Mouse (Mus musculus) layer of hippocampus, adult 2 months (tissue): ENCODE results near the gene Olfr1138. TPM values are rescaled to one million over a fixed set of nuclear protein-coding genes. Genes with fewer than 3 reads are reported as not detected.
A peak's percentile ranks its signal among the peaks of the same experiment; 100 is the strongest.

Experiments
- DNase-seq, 2 experiments: peaks; one replicate each; pipeline ENCODE4 v3.0.0; 2022; ENCODE audit warnings: low spot score in 2 of 2
- H3K27ac ChIP-seq: fragments of 200-600 bp; 2 replicates; pipeline ENCODE4 v1.8.1; 2022
- H3K4me3 ChIP-seq: fragments of 200-600 bp; 2 replicates; pipeline ENCODE4 v1.8.1; 2022; ENCODE audit warnings: mild to moderate bottlenecking
- CTCF ChIP-seq: fragments of 200-600 bp; conservative IDR thresholded peaks from 2 replicates; pipeline ENCODE4 v1.8.1; 2022; ENCODE audit warnings: antibody characterized with exemption, mild to moderate bottlenecking, moderate library complexity
- long read RNA-seq, 2 experiments: library from polyadenylated mRNA; stranded (forward); transcript quantifications; one replicate each; pipeline ENCODE4 v2.0.0; 2021; ENCODE audit warnings: borderline mapping rate in 2 of 2
- total RNA-seq, 2 experiments: library from RNA; stranded (reverse); gene quantifications; 2 replicates each; pipeline ENCODE4 v1.2.3; 2021

Gene Olfr1138
- not detected for total RNA-seq
- long read RNA-seq, experiment 1 = 0 reads
- long read RNA-seq, experiment 2 = 0 reads

DNA sequence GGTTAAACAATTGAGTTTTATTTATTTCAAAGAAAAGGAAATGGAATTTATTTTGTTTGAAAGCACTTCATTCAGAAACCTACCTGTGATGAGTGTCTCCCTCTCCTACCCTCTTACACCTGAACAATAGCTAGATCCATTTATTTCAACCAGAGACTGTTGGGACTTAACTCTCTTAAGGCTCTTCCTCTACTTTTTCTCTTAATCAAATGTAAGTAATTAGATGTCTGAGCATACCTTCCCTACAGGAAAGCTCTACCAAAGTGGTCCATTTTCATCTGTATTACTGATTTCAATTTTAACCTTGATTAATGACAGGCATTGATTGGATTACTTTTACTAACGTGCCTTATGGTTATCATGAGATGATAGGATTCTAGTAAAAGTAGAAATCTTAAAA, at the start of gene Olfr1138:
TSS of gene Olfr1138 (minus strand) at position 101 of the 400 bp plus-strand sequence.
- TF ChIP-seq CTCF = no peak
- Histone ChIP-seq H3K4me3 (no peak within 1 kb of the TSS), H3K27ac (no peak within 1 kb of the TSS)
- no peak for DNase-seq

DNA sequence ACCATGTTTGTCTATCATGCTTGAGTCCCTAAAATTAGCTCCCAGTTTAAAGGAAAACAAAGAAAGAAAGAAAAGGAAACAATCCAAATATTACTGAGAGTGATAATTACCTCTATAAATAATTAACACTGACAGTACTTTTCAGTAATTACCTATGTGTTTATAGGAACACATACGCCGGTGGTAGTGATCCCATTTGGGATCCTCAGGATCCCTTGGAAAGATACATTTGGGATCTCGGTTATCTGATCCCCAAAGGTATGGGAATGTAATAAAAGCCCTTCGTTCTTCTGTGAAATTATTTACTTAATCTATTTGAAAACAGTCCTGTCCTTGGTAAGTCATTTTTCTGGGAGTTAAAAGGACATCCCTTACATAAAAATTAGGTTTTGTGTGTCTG, 39.4 kb upstream of the Olfr1138 start, which contains the start of gene Olfr152:
TSS of gene Olfr152 (plus strand) at position 301 of the 400 bp plus-strand sequence.
- DNase-seq = no peak
- no peak within 1 kb of the TSS for H3K4me3 ChIP-seq
- no peak for TF ChIP-seq CTCF
- no peak within 1 kb of the TSS for H3K27ac ChIP-seq

DNA sequence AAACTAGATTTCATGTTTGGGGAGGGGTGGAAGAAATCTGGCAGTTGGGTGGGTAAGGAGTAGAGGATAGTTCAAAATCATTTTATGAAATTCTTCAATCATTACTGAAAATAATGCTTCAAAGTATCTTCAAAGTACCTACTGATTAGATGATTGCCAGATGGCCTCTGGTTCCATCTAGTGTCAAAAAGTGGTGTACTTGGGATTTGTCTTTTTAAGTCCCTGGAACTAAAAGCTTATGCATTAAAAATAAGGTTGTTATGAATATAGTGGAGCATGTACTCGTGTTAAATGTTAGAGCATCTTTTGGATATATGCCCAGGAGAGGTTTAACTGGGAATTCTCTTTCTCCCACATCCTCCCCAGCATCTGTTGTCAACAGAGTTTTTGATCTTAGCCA, 36.4 kb upstream of the Olfr1138 start:
- peak; percentile 69 for TF ChIP-seq CTCF
- DNase-seq = no peak
- Histone ChIP-seq H3K27ac (no peak overlapping the region), H3K4me3 (no peak overlapping the region)

DNA sequence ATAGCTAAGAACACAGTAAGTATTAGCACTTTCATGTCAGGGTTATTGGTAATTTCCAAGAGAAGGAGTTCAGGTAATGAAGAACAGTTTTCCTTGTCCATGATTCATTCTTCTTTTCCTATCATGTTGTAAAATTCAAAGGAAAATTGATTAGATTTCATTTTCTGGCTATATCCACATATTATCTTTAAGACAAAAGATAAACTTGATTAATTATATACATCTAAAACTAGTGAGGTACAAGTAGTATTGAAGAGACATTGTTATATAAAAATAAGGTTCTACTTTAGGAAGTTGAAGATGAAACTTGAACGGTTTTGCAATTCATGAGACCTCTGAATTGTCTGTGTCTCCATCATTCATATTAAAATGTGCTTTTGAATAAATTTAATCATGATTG, 14.1 kb upstream of the Olfr1138 start, which contains the start of gene Olfr1141:
TSS of gene Olfr1141 (minus strand) at position 101 of the 400 bp plus-strand sequence.
- TF ChIP-seq CTCF = no peak

DNA sequence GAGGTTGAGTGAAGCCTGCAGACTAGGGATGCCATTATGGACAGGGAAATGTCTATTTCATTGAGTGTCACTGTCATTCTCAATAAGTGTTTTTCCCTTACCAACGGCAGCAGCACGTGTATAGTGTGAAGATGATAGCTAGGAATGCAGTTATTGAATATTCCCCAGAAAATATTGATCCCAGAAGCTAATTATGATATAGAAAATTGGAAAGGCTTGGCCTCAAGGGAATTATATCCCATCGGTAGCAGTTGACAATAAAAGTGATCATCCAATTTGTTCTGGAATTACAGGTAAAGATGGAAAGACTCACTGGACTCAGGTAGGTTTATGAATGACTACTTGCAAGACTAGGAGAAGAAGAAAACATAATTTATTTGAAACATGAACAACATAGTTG, 3.7 kb upstream of the Olfr1138 start, which contains the start of gene Olfr1140:
TSS of gene Olfr1140 (plus strand) at position 301 of the 400 bp plus-strand sequence.
- Histone ChIP-seq H3K27ac (no peak within 1 kb of the TSS), H3K4me3 (no peak within 1 kb of the TSS)
- DNase-seq = no peak
- TF ChIP-seq CTCF = no peak

More for the DNA sequence above, 14.1 kb upstream of the Olfr1138 start, which contains the start of gene Olfr1141:
- Histone ChIP-seq H3K4me3 (no peak within 1 kb of the TSS), H3K27ac (no peak within 1 kb of the TSS)
- no peak for DNase-seq

DNA sequence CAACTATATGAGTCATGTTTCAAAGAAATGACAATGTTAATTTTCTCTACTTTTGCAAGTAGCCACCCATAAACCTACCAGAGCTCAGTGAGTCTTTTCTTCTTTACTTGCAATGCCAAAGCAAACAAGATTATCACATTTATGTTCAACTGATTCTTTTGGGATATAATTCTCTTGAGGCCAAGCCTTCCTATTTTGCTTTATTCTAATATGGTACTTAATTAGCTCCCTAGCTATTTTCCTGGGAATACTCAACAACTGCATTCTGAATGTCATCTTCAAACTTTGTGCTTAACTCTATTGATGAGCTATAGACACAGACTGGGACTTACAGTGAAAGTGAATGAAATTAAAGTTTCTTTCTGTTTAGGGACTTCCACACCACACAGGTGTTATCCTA, 26.7 kb downstream of the Olfr1138 start, which contains the start of gene Olfr1137:
TSS of gene Olfr1137 (minus strand) at position 101 of the 400 bp plus-strand sequence.
- TF ChIP-seq CTCF = no peak
- H3K27ac ChIP-seq = no peak within 1 kb of the TSS
- no peak for DNase-seq
- H3K4me3 ChIP-seq = no peak within 1 kb of the TSS

DNA sequence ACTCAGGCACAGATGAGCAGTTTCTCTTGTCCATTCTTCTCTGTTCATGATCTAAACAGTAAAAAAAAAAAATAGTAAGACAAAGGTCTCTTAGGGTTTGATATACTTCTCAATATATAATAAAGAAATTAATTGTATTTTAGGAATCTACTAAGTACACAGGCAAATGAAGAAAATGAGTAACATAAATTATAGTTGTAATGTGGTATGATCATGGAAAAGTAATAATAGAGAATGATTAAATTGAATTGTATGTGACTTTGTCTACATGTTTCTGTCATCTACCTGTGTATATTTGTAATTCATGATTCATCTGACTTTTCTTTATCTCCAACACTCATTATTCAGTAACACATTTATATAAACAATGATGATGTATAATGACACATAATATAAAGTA, 45.9 kb downstream of the Olfr1138 start, which contains the start of gene Olfr1136:
TSS of gene Olfr1136 (minus strand) at position 101 of the 400 bp plus-strand sequence.
- H3K27ac ChIP-seq = no peak within 1 kb of the TSS
- DNase-seq = no peak
- TF ChIP-seq CTCF = no peak
- no peak within 1 kb of the TSS for H3K4me3 ChIP-seq

Other genes starting within 250 kb of the Olfr1138 start
- gene Pramel7, start 242.9 kb downstream of the Olfr1138 start, total RNA-seq = not detected
- not detected for gene Pramel6, start 233.4 kb downstream of the Olfr1138 start, total RNA-seq
- gene Olfr153, start 208.2 kb downstream of the Olfr1138 start, total RNA-seq = under 1 TPM in 1 of 2 experiments, not detected in 1; 0.28 TPM
- not detected for gene Olfr1128, start 194.4 kb downstream of the Olfr1138 start, total RNA-seq
- gene Olfr1129, start 166.1 kb downstream of the Olfr1138 start, total RNA-seq = not detected
- gene Olfr1130, start 133.8 kb downstream of the Olfr1138 start, total RNA-seq = not detected
- gene Olfr1131, start 112.9 kb downstream of the Olfr1138 start, total RNA-seq = not detected
- not detected for gene Olfr1132, start 102.4 kb downstream of the Olfr1138 start, total RNA-seq
- not detected for gene Olfr1133, start 92.6 kb downstream of the Olfr1138 start, total RNA-seq
- not detected for gene Olfr1134, start 81.5 kb downstream of the Olfr1138 start, total RNA-seq
- not detected for gene Olfr1135, start 66.3 kb downstream of the Olfr1138 start, total RNA-seq
- not detected for gene Olfr1136, start 46.0 kb downstream of the Olfr1138 start, total RNA-seq
- not detected for gene Olfr1137, start 26.8 kb downstream of the Olfr1138 start, total RNA-seq
- not detected for gene Olfr1140, start 3.8 kb upstream of the Olfr1138 start, total RNA-seq
- gene Olfr1141, start 14.0 kb upstream of the Olfr1138 start, total RNA-seq = not detected
- gene Olfr152, start 39.5 kb upstream of the Olfr1138 start, total RNA-seq = not detected
- gene Olfr1143, start 60.6 kb upstream of the Olfr1138 start, total RNA-seq = not detected
- gene Olfr1145, start 69.8 kb upstream of the Olfr1138 start, total RNA-seq = not detected
- gene Olfr1148, start 90.6 kb upstream of the Olfr1138 start, total RNA-seq = not detected
- gene Olfr1150-ps1, start 104.0 kb upstream of the Olfr1138 start, total RNA-seq = not detected
- gene Olfr1151, start 115.9 kb upstream of the Olfr1138 start, total RNA-seq = not detected
- not detected for gene Olfr1152, start 126.5 kb upstream of the Olfr1138 start, total RNA-seq
- gene Olfr1153, start 155.0 kb upstream of the Olfr1138 start, total RNA-seq = not detected
- gene Olfr1154, start 165.2 kb upstream of the Olfr1138 start, total RNA-seq = not detected
- gene Olfr1155, start 205.2 kb upstream of the Olfr1138 start, total RNA-seq = not detected
- gene Olfr1156, start 213.1 kb upstream of the Olfr1138 start, total RNA-seq = under 1 TPM in 1 of 2 experiments, not detected in 1; 0.15 TPM
- gene Olfr1157, start 228.3 kb upstream of the Olfr1138 start, total RNA-seq = not detected
- gene Olfr74, start 234.7 kb upstream of the Olfr1138 start, total RNA-seq = not detected